Mouse (Mus musculus): ENCODE measurements around the gene Lgr6.

GRCm38 (mm10) chr1:135142452-135142851 lies 37.4 kb upstream of the Lgr6 start:
- TF ChIP-seq CTCF (IDR thresholded peaks at IDR 0.05) (no peak), POLR2A (IDR thresholded peaks at IDR 0.05; ENCODE audit: insufficient read depth, low read depth, low read length) (no peak), EP300 (IDR thresholded peaks at IDR 0.05; ENCODE audit: insufficient read depth, low read depth, low read length) (no peak)
